Mouse (Mus musculus): ENCODE results near the gene Tex264. TPM values are rescaled to one million over a fixed set of nuclear protein-coding genes. Genes with fewer than 3 reads are reported as not detected.

Gene Tex264
- polyA plus RNA-seq, 1 experiment from 2014 or later: 25.6 TPM

DNA sequence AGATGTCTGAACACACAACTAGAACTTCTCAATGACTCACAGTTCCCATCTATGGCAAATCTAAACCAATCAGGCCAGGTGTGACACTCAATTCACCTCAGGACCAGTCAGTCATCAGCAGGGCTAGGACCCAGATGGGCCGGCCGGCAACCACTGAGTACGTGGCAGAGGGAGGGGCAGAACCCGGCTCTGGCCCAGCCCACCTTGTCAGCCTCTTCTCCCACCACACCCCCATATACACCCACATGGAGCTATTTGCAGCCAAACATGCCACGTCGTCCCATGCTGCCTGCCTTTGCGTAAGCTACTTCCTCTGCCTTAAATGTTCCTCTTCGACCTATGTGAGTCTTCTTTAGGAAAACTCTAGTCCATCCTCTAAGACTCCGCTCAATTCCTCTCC is 9.8 kb downstream of the Tex264 start:
- ATAC-seq (peak; percentile 10; the same call in 1 of the 2 replicates), DNase-seq (no peak)
- H3K4me1 ChIP-seq (ENCODE audit: insufficient read depth): no peaks in the 10 kb centered on the region

GRCm38 (mm10) chr9:106675480-106675879 is 10.2 kb downstream of the Tex264 start:
- Histone ChIP-seq H3K4me1 (ENCODE audit: insufficient read depth) (no peaks in the 10 kb centered on the region), H3K36me3 (replicated peaks; ENCODE audit: insufficient read depth, low read length) (peaks cover 24% of the 10 kb centered on the region), H3K9ac (replicated peaks) (no peak overlapping the region), H3K27me3 (ENCODE audit: insufficient read depth, low read length) (no peaks in the 10 kb centered on the region), H3K9me3 (ENCODE audit: low read length) (no peaks in the 10 kb centered on the region), H3K4me3 (ENCODE audit: low read depth, low read length) (no peak overlapping the region), H3K27ac (ENCODE audit: low read depth) (no peak overlapping the region), H3K4me2 (ENCODE audit: low read depth, low read length) (no peak overlapping the region)
- ATAC-seq: peak; percentile 66
- TF ChIP-seq CTCF (IDR thresholded peaks at IDR 0.05; ENCODE audit: low read depth) (peak; percentile 98), EP300 (IDR thresholded peaks at IDR 0.05; ENCODE audit: low read depth) (no peak)
- WGBS (ENCODE audit: insufficient replicate concordance): 0% methylated on average over 1 of the region's 1 CpGs
- DNase-seq: peak; percentile 85

More for the DNA sequence above, 9.8 kb downstream of the Tex264 start:
- H3K9ac ChIP-seq (replicated peaks): no peak overlapping the region
- H3K36me3 ChIP-seq (replicated peaks; ENCODE audit: insufficient read depth, low read length): peaks cover 23% of the 10 kb centered on the region; the same call in 1 of the 2 replicates
- no peak overlapping the region for H3K4me2 ChIP-seq (ENCODE audit: low read depth, low read length)
- H3K27ac ChIP-seq (ENCODE audit: low read depth): no peak overlapping the region
- H3K27me3 ChIP-seq (ENCODE audit: insufficient read depth, low read length): no peaks in the 10 kb centered on the region
- H3K9me3 ChIP-seq (ENCODE audit: low read length): no peaks in the 10 kb centered on the region
- 63% methylated on average over 9 of the region's 9 CpGs for WGBS (ENCODE audit: insufficient replicate concordance)
- TF ChIP-seq EP300 (IDR thresholded peaks at IDR 0.05; ENCODE audit: low read depth) (no peak), CTCF (IDR thresholded peaks at IDR 0.05; ENCODE audit: low read depth) (no peak)
- no peak overlapping the region for H3K4me3 ChIP-seq (ENCODE audit: low read depth, low read length)

GRCm38 (mm10) chr9:106673860-106674259 is 11.9 kb downstream of the Tex264 start:
- Histone ChIP-seq H3K27me3 (ENCODE audit: insufficient read depth, low read length) (no peaks in the 10 kb centered on the region), H3K9me3 (ENCODE audit: low read length) (no peaks in the 10 kb centered on the region), H3K4me2 (ENCODE audit: low read depth, low read length) (no peak overlapping the region), H3K27ac (ENCODE audit: low read depth) (no peak overlapping the region), H3K9ac (replicated peaks) (no peak overlapping the region), H3K4me1 (ENCODE audit: insufficient read depth) (no peaks in the 10 kb centered on the region), H3K36me3 (replicated peaks; ENCODE audit: insufficient read depth, low read length) (peaks cover 26% of the 10 kb centered on the region), H3K4me3 (ENCODE audit: low read depth, low read length) (no peak overlapping the region)
- ATAC-seq (no peak), DNase-seq (no peak)
- TF ChIP-seq CTCF (IDR thresholded peaks at IDR 0.05; ENCODE audit: low read depth) (no peak), EP300 (IDR thresholded peaks at IDR 0.05; ENCODE audit: low read depth) (no peak)
- 78% methylated on average over 2 of the region's 2 CpGs for WGBS (ENCODE audit: insufficient replicate concordance)

GRCm38 (mm10) chr9:106664856-106665255 is 20.9 kb downstream of the Tex264 start:
- no peaks in the 10 kb centered on the region for H3K27me3 ChIP-seq (ENCODE audit: insufficient read depth, low read length)
- ATAC-seq (no peak), DNase-seq (no peak)
- peaks cover 30% of the 10 kb centered on the region for H3K36me3 ChIP-seq (replicated peaks; ENCODE audit: insufficient read depth, low read length)
- H3K4me2 ChIP-seq (ENCODE audit: low read depth, low read length): no peak overlapping the region
- no peak overlapping the region for H3K4me3 ChIP-seq (ENCODE audit: low read depth, low read length)
- H3K9me3 ChIP-seq (ENCODE audit: low read length): no peaks in the 10 kb centered on the region
- no peak overlapping the region for H3K27ac ChIP-seq (ENCODE audit: low read depth)
- H3K9ac ChIP-seq (replicated peaks): no peak overlapping the region
- TF ChIP-seq CTCF (IDR thresholded peaks at IDR 0.05; ENCODE audit: low read depth) (no peak), EP300 (IDR thresholded peaks at IDR 0.05; ENCODE audit: low read depth) (no peak)
- H3K4me1 ChIP-seq (ENCODE audit: insufficient read depth): no peaks in the 10 kb centered on the region
- 83% methylated on average over 6 of the region's 6 CpGs for WGBS (ENCODE audit: insufficient replicate concordance)

GRCm38 (mm10) chr9:106664433-106664832 is 21.3 kb downstream of the Tex264 start:
- no peaks in the 10 kb centered on the region for H3K4me1 ChIP-seq (ENCODE audit: insufficient read depth)
- H3K27me3 ChIP-seq (ENCODE audit: insufficient read depth, low read length): no peaks in the 10 kb centered on the region
- 71% methylated on average over 4 of the region's 4 CpGs for WGBS (ENCODE audit: insufficient replicate concordance)
- peaks cover 31% of the 10 kb centered on the region for H3K36me3 ChIP-seq (replicated peaks; ENCODE audit: insufficient read depth, low read length)
- no peak overlapping the region for H3K9ac ChIP-seq (replicated peaks)
- no peaks in the 10 kb centered on the region for H3K9me3 ChIP-seq (ENCODE audit: low read length)
- no peak overlapping the region for H3K4me3 ChIP-seq (ENCODE audit: low read depth, low read length)
- no peak for TF ChIP-seq EP300 (IDR thresholded peaks at IDR 0.05; ENCODE audit: low read depth)
- TF ChIP-seq CTCF (IDR thresholded peaks at IDR 0.05; ENCODE audit: low read depth): no peak
- no peak for ATAC-seq
- H3K4me2 ChIP-seq (ENCODE audit: low read depth, low read length): no peak overlapping the region
- H3K27ac ChIP-seq (ENCODE audit: low read depth): no peak overlapping the region
- DNase-seq: no peak

DNA sequence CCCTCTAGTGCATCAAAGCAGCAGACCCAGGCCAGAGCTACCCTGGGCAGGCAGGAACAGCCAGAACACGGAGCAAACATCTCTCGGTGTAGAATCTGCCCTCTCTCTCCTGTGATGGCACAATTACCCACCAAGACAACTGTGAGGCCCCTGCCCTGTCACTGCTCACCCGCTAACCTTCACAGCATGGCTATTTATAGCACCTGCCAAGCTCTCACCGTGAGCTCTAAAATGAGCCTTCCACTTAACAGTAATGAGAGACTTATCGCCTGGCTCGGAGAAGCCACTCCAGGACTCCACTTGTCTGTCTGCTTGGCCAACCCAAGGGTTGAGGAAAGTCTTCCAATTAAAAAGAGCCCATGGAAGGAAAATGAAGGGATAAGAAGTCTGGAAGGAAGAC is 22.5 kb downstream of the Tex264 start:
- H3K36me3 ChIP-seq (replicated peaks; ENCODE audit: insufficient read depth, low read length): peaks cover 36% of the 10 kb centered on the region
- no peak overlapping the region for H3K9ac ChIP-seq (replicated peaks)
- 79% methylated on average over 6 of the region's 6 CpGs for WGBS (ENCODE audit: insufficient replicate concordance)
- ATAC-seq (no peak), DNase-seq (no peak)
- no peak overlapping the region for H3K27ac ChIP-seq (ENCODE audit: low read depth)
- H3K4me1 ChIP-seq (ENCODE audit: insufficient read depth): no peaks in the 10 kb centered on the region
- no peaks in the 10 kb centered on the region for H3K27me3 ChIP-seq (ENCODE audit: insufficient read depth, low read length)
- H3K4me3 ChIP-seq (ENCODE audit: low read depth, low read length): no peak overlapping the region
- TF ChIP-seq CTCF (IDR thresholded peaks at IDR 0.05; ENCODE audit: low read depth): no peak
- TF ChIP-seq EP300 (IDR thresholded peaks at IDR 0.05; ENCODE audit: low read depth): no peak
- no peak overlapping the region for H3K4me2 ChIP-seq (ENCODE audit: low read depth, low read length)
- no peaks in the 10 kb centered on the region for H3K9me3 ChIP-seq (ENCODE audit: low read length)

GRCm38 (mm10) chr9:106659935-106660334 is 25.8 kb downstream of the Tex264 start:
- peaks cover 14% of the 10 kb centered on the region for H3K27me3 ChIP-seq (ENCODE audit: insufficient read depth, low read length)
- TF ChIP-seq CTCF (IDR thresholded peaks at IDR 0.05; ENCODE audit: low read depth): no peak
- no peak for TF ChIP-seq EP300 (IDR thresholded peaks at IDR 0.05; ENCODE audit: low read depth)

More at GRCm38 (mm10) chr9:106659935-106660334, 25.8 kb downstream of the Tex264 start:
- Histone ChIP-seq H3K27ac (ENCODE audit: low read depth) (no peak overlapping the region), H3K4me1 (ENCODE audit: insufficient read depth) (no peaks in the 10 kb centered on the region), H3K4me2 (ENCODE audit: low read depth, low read length) (no peak overlapping the region), H3K9me3 (ENCODE audit: low read length) (no peaks in the 10 kb centered on the region), H3K36me3 (replicated peaks; ENCODE audit: insufficient read depth, low read length) (peaks cover 36% of the 10 kb centered on the region), H3K4me3 (ENCODE audit: low read depth, low read length) (no peak overlapping the region), H3K9ac (replicated peaks) (no peak overlapping the region)
- WGBS (ENCODE audit: insufficient replicate concordance): 82% methylated on average over 1 of the region's 1 CpGs
- ATAC-seq (no peak), DNase-seq (no peak)
